Mouse (Mus musculus): ENCODE measurements around the gene Hoxd13.
A peak's percentile ranks its signal among the peaks of the same experiment; 100 is the strongest.

Gene Hoxd13

GRCm38 (mm10) chr2:74695813-74696430 lies 27.8 kb downstream of the Hoxd13 start:
- no peak for DNase-seq

GRCm38 (mm10) chr2:74696442-74697335 lies 28.6 kb downstream of the Hoxd13 start:
- peak; percentile 53 for DNase-seq

- DNase-seq = peak; percentile 87
These were observed 29.5 kb downstream of the Hoxd13 start, which contains the start of gene Hoxd9 for GRCm38 (mm10) chr2:74697567-74698121. Gene Hoxd9, plus strand, starts transcription at chr2:74697727.

- DNase-seq = no peak
These were observed 30.3 kb downstream of the Hoxd13 start for GRCm38 (mm10) chr2:74698201-74699052.

GRCm38 (mm10) chr2:74699053-74699430 lies 30.9 kb downstream of the Hoxd13 start:
- DNase-seq = no peak

GRCm38 (mm10) chr2:74699664-74700545 lies 31.8 kb downstream of the Hoxd13 start:
- no peak for DNase-seq

- peak; percentile 79 for DNase-seq
These were observed 32.5 kb downstream of the Hoxd13 start for GRCm38 (mm10) chr2:74700546-74701112.

GRCm38 (mm10) chr2:74701949-74702819 lies 34.1 kb downstream of the Hoxd13 start:
- DNase-seq = peak; percentile 73

GRCm38 (mm10) chr2:74702820-74703219 lies 34.7 kb downstream of the Hoxd13 start:
- no peak for DNase-seq

- DNase-seq = peak; percentile 12
These were observed 35.2 kb downstream of the Hoxd13 start for GRCm38 (mm10) chr2:74703317-74703716.

GRCm38 (mm10) chr2:74703720-74704392 lies 35.7 kb downstream of the Hoxd13 start:
- DNase-seq = peak; percentile 88

GRCm38 (mm10) chr2:74704393-74704998 lies 36.4 kb downstream of the Hoxd13 start, which contains the start of gene Hoxd8:
Gene Hoxd8, plus strand, starts transcription at chr2:74704615.
- DNase-seq = peak; percentile 84

- DNase-seq = no peak
These were observed 36.9 kb downstream of the Hoxd13 start for GRCm38 (mm10) chr2:74704999-74705466.

- DNase-seq = peak; percentile 62
These were observed 37.5 kb downstream of the Hoxd13 start for GRCm38 (mm10) chr2:74705467-74706089.

GRCm38 (mm10) chr2:74706393-74706960 lies 38.4 kb downstream of the Hoxd13 start:
- no peak for DNase-seq

- no peak for DNase-seq
These were observed 39.5 kb downstream of the Hoxd13 start for GRCm38 (mm10) chr2:74707599-74707998.

GRCm38 (mm10) chr2:74708676-74709075 lies 40.6 kb downstream of the Hoxd13 start:
- peak; percentile 68 for DNase-seq
